ENCODE assay signal across 11 mouse cellular contexts in the genomic region with DNA sequence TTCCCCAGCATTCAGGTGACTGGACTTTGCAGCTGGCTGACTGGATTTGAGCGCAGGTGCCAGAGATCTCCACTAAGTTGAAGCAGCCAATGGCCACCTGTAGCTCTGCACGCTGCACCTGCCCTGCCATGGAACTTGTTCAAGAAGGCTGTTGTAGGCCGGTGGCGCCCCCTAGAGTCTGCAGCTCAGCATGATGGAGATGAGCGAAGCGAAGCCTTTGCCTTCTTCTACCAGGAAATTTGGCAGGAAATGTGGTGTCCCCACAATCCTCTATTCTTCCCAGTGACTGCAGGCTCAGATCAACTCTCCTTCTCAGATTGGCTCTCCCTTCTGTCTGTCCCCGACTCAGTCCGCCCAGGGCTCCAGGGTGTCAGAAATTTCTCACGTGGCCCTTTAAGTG. TPM values are rescaled to one million over a fixed set of nuclear protein-coding genes. Genes with fewer than 3 reads are reported as not detected.
DNase-seq lines count a peak whose midpoint lies in the region; ATAC-seq lines count a peak whose summit lies in the region.
"Had no signal": no experiment of that assay in that cellular context is flagged by ENCODE, and none has a peak within 500 bp of the region (broad histone marks: within the 10 kb centered on the region; RNA-seq: fewer than 3 reads in every experiment).

No protein-coding gene starts in this region.

- H3K27me3 ChIP-seq in kidney, embryonic 16.5 days (ENCODE audit: insufficient read depth, low read length) = peaks cover 81% of the 10 kb centered on the region
- H3K27me3 ChIP-seq: Patski had no signal

- peak; percentile 13 for DNase-seq in kidney, adult 9 months
- DNase-seq in cerebellum, postnatal 4 days (ENCODE audit: low spot score in 2 of 2) = peak; percentile 79 to 85
- peak; percentile 80 to 89 for DNase-seq in layer of hippocampus, adult 8-10 months (ENCODE audit: low spot score in 2 of 2)
- DNase-seq in lung, postnatal 10 days = peak; percentile 55
- DNase-seq in spleen, adult 18-20 months = no peak
- no peak for DNase-seq in urinary bladder, adult 2 months (ENCODE audit: low spot score)
- no peak for DNase-seq in thymus, postnatal 10 days (ENCODE audit: low spot score in 2 of 2)

- no peak overlapping the region for H3K4me3 ChIP-seq in kidney, embryonic 16.5 days (ENCODE audit: low read length)
- H3K4me3 ChIP-seq: heart, embryonic 15.5 days; myocyte had no signal

- H3K9me3 ChIP-seq in kidney, embryonic 16.5 days (ENCODE audit: low read length) = no peaks in the 10 kb centered on the region
- H3K9me3 ChIP-seq: heart, embryonic 15.5 days had no signal

- H3K27ac ChIP-seq in kidney, embryonic 16.5 days (ENCODE audit: low read length) = no peak overlapping the region
- H3K27ac ChIP-seq: heart, embryonic 15.5 days had no signal

- no peaks in the 10 kb centered on the region for H3K36me3 ChIP-seq in kidney, embryonic 16.5 days (ENCODE audit: insufficient read depth, low read length)
- H3K36me3 ChIP-seq: heart, embryonic 15.5 days had no signal

- ATAC-seq in kidney, embryonic 16.5 days (ENCODE audit: low FRiP score, low TSS enrichment) = no peak
- ATAC-seq: Patski had no signal

- H3K9ac ChIP-seq in kidney, embryonic 16.5 days (replicated peaks; ENCODE audit: low read length) = no peak overlapping the region
- H3K9ac ChIP-seq: heart, embryonic 15.5 days had no signal

- no peaks in the 10 kb centered on the region for H3K4me1 ChIP-seq in kidney, embryonic 16.5 days (ENCODE audit: insufficient read depth, low read length)
- H3K4me1 ChIP-seq: heart, embryonic 15.5 days had no signal

- WGBS in kidney, embryonic 16.5 days = 20% methylated on average over 9 of the region's 9 CpGs

- H3K4me2 ChIP-seq in kidney, embryonic 16.5 days (replicated peaks; ENCODE audit: low read depth, low read length) = no peak overlapping the region
- H3K4me2 ChIP-seq: heart, embryonic 15.5 days had no signal

RNA-seq across cellular contexts. Expression of gene Tmem132d, which starts 4.0 kb away (rescaled TPM):
- polyA plus RNA-seq in kidney, embryonic 16.5 days (2015; fragmentation: Nextera tagmentation; extraction: Ambion mirVana) = 0.19 and 0.31 TPM in 2 replicates
- total RNA-seq in layer of hippocampus, adult 8-10 months (2022) = 10 to 100 TPM; 20.3 to 21.2 (median 20.8) TPM
- 0.03 and 0.06 TPM in 2 replicates for polyA plus RNA-seq in urinary bladder, adult 2 months (2012; rRNA removed)
- polyA plus RNA-seq: myocyte, Patski had no signal

Comparison
In these comparisons a context has a peak if more than half of its experiments do, and no peak if none do; other contexts are left out.
1. DNase-seq: peak in kidney, adult 9 months (single experiment), cerebellum, postnatal 4 days (2 of 2), layer of hippocampus, adult 8-10 months (2 of 2) and lung, postnatal 10 days (single experiment); none in spleen, adult 18-20 months (0 of 2), urinary bladder, adult 2 months (single experiment) and thymus, postnatal 10 days (0 of 2).